Mouse (Mus musculus): Measurements from ENCODE around the gene Abl1. TPM values are rescaled to one million over a fixed set of nuclear protein-coding genes. Genes with fewer than 3 reads are reported as not detected.
A peak's percentile ranks its signal among the peaks of the same experiment; 100 is the strongest.
"Not testable (repeated sequence)": the region's sequence is repeated elsewhere in the genome, so short reads cannot be mapped to it uniquely, and the experiment has no call there.

Abl1 gene
- 24.7 and 32.5 TPM in 2 replicates for total RNA-seq (2015)
- 24.5 and 30.5 TPM in 2 replicates for total RNA-seq (2017)

DNA sequence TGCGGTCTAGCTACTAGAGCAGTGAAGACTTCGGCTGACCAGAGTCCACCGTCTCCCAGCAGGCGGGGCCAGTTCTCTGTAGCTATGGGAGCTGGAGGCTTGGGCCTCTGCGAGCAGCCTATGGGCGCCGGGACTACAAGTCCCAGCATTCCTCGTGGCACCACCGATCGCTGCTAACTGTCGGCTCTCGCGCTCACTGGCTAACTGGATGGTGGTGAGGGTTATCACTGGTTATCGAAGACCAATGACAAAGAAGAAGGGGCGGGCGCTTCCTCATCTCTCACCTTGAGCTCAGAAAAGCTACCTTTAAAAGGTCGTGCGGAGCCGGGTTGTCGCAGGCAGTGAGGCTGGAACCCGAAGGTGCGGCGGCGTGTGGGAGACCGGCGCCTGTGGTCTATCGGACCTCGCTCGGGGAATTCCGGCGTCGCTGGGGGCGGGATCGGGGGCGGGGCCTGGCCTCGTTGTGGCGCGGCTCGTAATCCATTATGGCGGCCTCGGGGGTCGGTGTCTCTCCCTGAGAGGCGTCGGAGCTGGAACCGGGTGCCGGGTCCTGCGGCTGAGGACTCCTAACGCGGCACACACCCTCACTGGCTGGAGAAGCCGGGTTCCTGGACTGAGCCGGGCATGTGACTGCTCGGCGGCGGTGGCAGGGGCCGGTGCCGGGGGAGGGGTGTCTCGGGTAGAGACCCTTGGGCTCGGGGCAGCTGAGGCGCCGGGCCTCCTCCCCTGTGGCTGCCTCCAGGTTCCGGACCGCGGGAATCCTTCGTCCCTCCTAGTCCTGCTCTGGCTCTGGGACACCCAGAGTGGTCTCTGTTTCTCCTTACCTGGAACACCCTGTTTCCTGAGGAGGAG lies at the start of gene Abl1:
Gene Abl1, plus strand, starts transcription at position 303 of the 852 bp plus-strand sequence.
- peak; percentile 99 for ATAC-seq (ENCODE audit: poor library complexity, severe bottlenecking)

- ATAC-seq (ENCODE audit: poor library complexity, severe bottlenecking): no peak
Measured at GRCm38 (mm10) chr2:31638581-31639465, 49.4 kb upstream of the Abl1 start.

GRCm38 (mm10) chr2:31639466-31639760 lies 48.8 kb upstream of the Abl1 start:
- no peak for ATAC-seq (ENCODE audit: poor library complexity, severe bottlenecking)

GRCm38 (mm10) chr2:31639901-31640608 lies 48.1 kb upstream of the Abl1 start, which contains the start of gene Prdm12:
Gene Prdm12 (plus strand): TSS chr2:31640037.
- no peak for ATAC-seq (ENCODE audit: poor library complexity, severe bottlenecking)

DNA sequence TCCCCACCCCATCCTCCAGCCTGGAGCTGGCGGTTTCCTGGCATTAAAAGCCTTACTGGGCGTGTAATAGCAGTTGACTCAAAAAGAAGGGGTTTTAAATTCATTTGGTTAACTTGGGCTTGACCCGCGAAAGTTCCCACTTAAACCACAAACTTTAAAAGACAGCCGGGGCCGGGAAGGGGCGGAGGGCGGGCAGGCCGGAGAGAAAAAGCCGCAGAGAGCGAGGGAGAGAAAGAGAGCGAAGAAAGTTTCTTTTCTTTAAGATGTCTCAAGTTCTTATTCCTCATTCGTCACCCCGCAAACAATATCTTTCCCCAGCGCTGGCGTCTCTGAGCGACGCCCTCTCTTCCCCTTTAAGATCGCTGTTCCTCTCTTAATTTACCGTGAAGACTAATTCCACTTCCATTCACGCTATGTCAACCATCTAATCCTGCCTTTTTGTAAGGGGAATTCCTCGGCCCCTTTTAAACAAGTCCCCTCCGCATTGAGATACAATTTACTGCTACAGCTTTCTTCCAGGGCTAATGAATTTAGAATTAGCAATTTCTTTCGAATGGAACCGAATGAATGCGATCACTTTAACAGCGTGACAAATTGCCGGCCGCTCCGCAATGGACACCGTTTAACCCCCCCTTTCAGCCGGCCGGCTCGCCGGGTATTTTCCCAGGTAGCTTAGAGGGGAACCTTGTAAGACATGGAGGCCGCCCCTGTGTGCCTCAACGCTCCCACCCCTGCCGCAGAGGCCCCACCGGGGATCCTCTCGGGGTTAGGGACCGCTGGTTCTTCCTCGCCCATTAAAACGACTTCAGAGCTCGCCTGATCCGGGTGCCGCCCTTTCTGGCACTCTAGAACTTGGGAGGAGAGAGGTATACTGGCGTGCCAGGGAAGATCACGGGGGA lies 47.3 kb upstream of the Abl1 start:
- no peak for ATAC-seq (ENCODE audit: poor library complexity, severe bottlenecking)

GRCm38 (mm10) chr2:31641508-31641830 lies 46.7 kb upstream of the Abl1 start:
- ATAC-seq (ENCODE audit: poor library complexity, severe bottlenecking): no peak

DNA sequence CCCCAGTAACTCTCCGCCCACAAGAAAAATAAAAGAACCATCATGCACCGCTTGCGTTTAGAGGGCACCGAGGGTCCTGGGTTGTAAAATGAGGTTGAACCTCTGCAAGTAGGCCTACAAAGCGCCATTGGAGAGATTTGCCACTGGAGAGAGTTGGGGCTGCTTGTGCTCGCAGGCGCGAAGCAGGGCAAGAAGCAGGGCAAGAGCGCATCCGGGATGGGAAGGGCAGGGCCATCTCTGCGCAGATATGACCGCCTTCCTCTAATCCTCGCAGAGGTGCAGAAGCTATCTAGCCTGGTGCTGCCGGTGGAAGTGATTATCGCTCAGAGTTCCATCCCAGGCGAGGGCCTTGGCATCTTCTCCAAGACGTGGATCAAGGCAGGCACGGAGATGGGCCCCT lies 46.2 kb upstream of the Abl1 start:
- no peak for ATAC-seq (ENCODE audit: poor library complexity, severe bottlenecking)

GRCm38 (mm10) chr2:31653971-31654853 lies 34.0 kb upstream of the Abl1 start:
- ATAC-seq (ENCODE audit: poor library complexity, severe bottlenecking): no peak

- ATAC-seq (ENCODE audit: poor library complexity, severe bottlenecking): no peak
Measured at GRCm38 (mm10) chr2:31654854-31655559, 33.2 kb upstream of the Abl1 start.

DNA sequence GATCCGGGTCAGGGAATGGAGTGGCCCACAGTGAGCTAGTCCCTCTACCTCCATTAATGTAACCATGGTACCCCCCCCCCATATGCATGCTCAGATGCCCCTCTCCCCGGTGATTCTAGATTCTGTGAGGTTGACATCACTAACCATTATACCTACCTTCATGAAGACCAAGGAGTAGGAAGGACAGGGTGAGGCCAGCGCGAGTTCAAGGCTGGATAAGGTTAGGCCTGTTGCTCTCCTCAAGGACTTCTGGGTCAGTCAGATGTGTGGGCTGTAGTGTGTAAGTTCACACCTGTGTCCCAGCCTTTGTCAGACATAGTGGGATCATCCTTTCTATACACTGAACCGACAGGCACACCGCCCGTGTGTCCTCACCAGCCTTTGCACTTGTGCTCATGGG lies 31.8 kb upstream of the Abl1 start:
- ATAC-seq (ENCODE audit: poor library complexity, severe bottlenecking): no peak

GRCm38 (mm10) chr2:31662939-31663803 lies 25.0 kb upstream of the Abl1 start:
- ATAC-seq (ENCODE audit: poor library complexity, severe bottlenecking): no peak

- no peak for ATAC-seq (ENCODE audit: poor library complexity, severe bottlenecking)
Measured at GRCm38 (mm10) chr2:31663804-31664180, 24.4 kb upstream of the Abl1 start.

DNA sequence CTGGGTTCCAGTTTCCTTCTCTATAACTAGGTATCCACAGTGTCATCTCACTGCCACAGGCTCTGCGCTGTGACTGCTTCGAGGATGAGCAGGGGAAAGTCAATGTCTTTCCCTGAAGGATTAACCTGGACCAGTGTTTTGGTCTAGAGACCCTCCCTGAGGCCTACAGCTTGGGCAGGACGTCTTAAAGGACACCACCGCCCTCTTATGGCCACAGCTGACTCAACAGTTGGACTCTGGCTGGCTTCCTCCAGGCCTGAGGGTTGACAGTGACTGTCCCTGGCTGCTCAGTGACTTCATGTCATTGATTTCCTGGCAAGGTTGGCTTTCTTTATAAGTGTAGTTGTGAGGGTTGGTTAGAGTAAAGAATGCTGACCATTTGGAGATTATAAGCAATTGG lies 20.8 kb upstream of the Abl1 start:
- no peak for ATAC-seq (ENCODE audit: poor library complexity, severe bottlenecking)

DNA sequence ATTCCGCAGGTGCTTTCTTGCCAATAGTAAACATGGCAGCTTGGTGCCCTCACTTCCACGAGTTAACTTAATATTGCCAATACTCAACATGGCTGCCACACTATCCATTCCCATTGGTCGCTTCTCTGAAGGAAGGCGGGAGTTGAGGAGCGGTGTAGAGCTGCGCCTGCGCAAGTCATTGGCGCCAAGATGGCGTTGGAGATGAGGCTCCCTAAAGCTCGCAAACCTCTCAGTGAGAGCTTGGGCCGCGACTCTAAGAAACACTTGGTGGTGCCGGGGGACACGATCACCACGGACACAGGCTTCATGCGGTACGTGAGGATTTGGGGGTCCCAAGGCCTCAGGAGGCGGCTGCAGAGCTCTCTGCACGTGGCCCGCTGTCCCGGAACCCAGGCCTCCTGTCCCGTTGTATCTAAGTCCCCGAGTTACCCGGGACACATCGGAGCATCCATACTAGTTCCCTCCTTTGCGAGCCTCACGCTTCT lies 17.6 kb upstream of the Abl1 start, which contains the start of gene Exosc2:
Gene Exosc2, plus strand, starts transcription at position 165 of the 485 bp plus-strand sequence.
- peak; percentile 97 for ATAC-seq (ENCODE audit: poor library complexity, severe bottlenecking)

DNA sequence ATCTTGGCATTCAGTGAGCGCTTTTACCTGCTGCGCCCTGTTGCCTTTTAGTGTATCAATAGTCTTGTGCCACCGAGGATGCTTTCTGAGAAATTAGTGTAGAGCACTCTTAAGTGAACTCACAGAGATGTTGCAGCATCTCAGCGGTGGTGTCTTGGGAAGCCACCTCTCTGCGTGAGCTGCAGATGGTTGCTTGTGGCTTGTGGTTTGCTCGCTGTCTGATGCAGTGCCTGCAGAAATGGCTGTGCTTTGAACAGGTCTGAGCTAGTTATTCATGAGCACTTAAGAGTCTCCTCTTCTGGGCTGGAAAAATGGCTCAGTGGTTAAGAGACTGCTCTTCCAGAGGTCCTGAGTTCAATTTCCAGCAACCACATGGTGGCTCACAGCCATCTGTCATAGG lies 9.5 kb upstream of the Abl1 start:
- no peak for ATAC-seq (ENCODE audit: poor library complexity, severe bottlenecking)

GRCm38 (mm10) chr2:31681051-31681707 lies 7.0 kb upstream of the Abl1 start:
- ATAC-seq (ENCODE audit: poor library complexity, severe bottlenecking): not testable (repeated sequence)

GRCm38 (mm10) chr2:31681731-31682235 lies 6.4 kb upstream of the Abl1 start:
- no peak for ATAC-seq (ENCODE audit: poor library complexity, severe bottlenecking)

All from megakaryocyte, adult 5-6 weeks (primary cell).